Mouse (Mus musculus) embryo, embryonic 10.5 days (tissue): ENCODE measurements around the gene Supt5.

Source experiments
- DNase-seq: peaks from one replicate; pipeline ENCODE4 v3.0.0-alpha.2; 2015; ENCODE audit warnings: low spot score

Supt5 gene

DNA sequence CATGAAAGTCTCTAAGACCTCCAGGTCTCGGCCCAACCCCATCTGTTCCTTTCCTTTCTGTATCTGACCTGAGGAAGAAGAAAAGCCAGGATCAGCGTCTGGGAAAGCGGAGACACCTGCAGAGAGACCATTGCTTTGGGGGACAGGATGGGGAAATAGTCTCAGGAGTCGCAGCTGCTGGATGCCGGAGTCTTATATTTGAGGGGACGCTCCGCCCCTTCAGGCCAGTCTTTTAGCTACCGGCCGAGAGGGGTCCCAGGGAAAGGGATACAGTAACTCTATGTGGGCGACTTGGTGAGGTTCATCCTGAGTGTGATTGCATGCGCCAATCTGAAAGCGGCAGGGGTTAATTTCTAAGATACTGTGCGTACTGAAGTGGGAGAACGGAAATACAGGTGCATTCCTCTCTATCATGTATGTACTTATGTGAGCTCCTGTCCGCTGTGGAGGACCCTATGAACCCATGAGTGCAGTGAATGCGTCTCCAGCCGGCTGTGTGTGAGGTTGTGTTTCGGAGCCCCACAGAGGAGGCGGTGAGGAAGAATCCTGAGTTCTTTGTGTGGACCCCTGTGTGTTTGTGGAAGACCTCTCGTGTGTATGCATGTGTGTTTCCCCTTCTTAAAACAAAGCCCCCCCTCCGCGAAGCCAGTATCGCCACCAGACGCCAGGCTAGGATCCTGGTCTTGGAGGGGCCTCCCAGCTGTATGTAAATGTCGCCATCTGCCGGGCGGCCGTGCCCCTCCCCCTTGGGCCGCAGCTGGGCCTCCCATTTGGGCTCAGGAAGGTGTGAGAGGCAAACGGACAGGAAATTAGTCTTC is 36.7 kb downstream of the Supt5 start, which contains the start of gene Dll3:
Gene Dll3 (minus strand): TSS at position 623 of the 818 bp plus-strand sequence.
- DNase-seq, result peak; percentile 84

DNA sequence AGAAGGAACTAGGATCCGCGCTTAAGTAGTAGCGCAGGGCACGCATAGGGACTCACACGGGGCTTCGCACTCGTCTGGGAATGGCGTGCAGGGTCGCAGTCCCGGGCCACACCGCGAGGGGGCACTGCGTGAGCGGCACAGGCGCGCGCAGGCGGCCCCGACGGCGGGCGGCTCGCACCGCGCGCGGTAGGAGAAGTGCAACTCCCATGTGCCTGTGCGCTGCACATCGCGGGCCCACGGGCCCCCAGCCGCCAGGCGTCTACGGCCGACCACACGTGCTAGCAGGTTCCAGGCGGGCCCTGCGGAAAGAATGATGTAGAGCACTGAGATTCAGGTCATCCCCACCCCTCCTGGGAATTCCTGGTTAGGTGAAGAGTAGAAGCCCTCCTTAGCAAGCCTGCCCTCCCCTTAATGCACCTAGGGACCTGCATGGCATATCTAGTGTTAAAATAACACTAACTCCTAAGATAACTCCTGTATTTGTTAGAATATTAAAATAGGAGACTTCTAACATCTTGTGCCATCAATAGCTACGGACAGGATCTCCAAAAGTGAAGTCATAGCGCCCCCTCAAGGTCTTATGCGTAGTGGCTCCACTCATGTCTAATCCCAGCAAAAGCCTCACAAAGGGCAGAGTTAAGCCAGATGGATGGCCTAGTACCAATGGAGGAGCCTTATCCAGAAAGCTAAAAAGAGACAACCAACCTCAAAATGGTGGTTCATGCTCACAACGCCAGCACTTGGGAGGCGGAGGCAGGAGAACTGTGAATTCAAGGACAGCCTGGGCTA is 39.5 kb downstream of the Supt5 start:
- peak; percentile 90 for DNase-seq

- DNase-seq, result peak; percentile 87
These were observed 44.1 kb downstream of the Supt5 start for GRCm38 (mm10) chr7:28294481-28294880.

DNA sequence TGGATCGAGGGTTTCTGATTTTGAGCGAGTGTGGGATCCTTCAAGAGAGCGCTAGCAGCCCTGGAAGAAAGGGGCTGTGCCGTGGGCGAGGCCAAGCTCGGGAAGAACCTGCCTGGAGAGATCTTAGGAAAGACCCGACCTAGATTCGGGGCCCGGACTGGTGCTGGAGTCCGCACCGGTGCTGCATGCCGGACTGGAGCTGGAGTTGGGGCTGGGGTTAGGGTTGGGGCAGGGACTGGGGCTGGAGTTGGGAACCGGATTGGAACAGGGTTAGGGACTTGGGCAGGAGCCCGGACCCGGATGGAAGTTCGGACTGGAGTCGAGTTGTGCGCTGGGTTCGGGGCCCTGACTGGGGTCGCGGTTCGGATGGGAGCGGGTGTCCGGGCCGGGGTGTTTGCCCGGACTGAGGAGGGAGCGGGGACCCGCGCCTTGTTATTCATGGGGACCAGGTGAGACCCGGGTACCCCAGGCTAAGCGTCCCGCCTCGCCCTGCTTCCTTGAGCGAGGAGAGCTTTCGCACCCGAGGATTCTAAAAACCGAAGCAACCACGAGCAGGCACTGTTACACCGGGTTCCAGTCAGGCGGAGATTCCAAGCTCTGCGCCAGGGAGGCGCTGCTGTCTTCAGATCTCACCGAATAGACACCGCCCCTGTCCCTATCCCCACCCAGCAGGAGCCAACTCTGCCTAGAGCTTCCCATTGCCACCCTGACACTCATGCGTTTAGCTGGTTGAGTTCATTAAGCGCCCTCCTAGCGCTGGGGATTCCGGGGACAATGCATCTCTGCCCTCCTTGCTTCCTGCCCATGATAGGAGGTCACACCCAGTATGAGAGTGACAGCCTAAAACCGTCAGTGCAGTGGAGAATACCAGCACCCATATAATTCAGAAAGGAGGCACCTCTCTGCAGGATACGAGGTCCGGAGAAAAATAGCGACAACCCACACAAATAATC is 47.6 kb downstream of the Supt5 start, which contains the start of gene Selenov:
Gene Selenov (minus strand): TSS at position 549 of the 953 bp plus-strand sequence.
- peak; percentile 73 for DNase-seq

GRCm38 (mm10) chr7:28290165-28290564 is 48.4 kb downstream of the Supt5 start:
- peak; percentile 53 for DNase-seq

- DNase-seq, result no peak
These were observed 57.9 kb downstream of the Supt5 start for GRCm38 (mm10) chr7:28280630-28281029.

DNA sequence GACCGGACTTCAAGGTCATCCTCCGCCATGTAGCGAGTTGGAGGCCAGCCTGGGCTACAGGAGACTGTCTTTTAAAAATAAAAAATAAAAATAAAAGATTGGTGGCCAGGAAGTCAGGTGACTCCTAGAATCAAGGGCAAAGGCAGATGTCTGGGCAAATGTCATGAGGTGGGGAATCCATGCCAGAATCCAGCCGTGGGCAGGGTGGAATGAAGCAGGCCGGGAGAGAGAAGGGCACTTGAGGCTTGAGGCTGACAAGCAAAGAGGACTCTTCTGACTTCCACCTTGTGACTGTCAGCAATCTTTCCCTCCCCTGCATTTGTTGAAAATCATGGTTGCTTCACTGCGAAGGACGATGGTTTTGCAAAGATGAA is 60.3 kb downstream of the Supt5 start:
- DNase-seq, result no peak

GRCm38 (mm10) chr7:28277615-28278278 is 60.8 kb downstream of the Supt5 start, which contains the start of gene Eid2b:
Gene Eid2b, plus strand, starts transcription at chr7:28277739.
- peak; percentile 95 for DNase-seq

DNA sequence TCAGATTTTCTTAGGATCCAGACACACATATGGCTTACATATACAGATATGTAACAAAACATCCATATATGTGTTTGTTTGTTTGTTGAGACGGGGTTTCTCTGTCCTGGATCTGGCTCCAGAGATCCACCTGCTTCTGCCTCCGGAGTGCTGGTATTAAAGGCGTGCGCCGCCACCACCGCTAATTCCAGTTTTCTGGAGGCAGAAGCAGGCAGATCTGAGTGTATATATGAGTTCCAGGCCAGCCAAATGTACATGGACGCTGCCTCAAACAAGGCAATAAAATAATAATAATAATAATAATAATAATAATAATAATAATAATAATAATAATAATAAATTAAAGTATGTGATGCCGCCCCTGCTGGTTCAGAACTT is 61.3 kb downstream of the Supt5 start:
- no peak for DNase-seq

GRCm38 (mm10) chr7:28271761-28272160 is 66.8 kb downstream of the Supt5 start:
- no peak for DNase-seq

DNA sequence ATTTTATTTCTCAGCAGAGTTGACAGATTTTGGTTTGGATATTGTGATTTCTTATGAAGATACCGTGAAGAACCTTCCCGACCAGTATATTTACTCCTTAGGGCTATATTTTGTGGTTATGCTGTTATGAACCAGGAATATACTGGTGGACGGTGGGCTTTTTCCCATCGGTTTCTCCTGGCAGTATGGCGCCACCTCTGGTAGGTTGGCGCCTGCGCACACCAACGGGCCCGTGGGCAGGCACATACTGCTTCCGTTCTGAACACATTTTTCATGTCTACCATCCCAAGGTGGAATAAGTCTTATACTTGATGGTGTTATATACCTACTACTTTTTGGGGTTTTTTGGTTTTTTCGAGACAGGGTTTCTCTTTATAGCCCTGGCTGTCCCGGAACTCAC is 69.2 kb downstream of the Supt5 start:
- DNase-seq, result no peak

GRCm38 (mm10) chr7:28268576-28268975 is 70.0 kb downstream of the Supt5 start:
- no peak for DNase-seq

GRCm38 (mm10) chr7:28268042-28268531 is 70.5 kb downstream of the Supt5 start:
- peak; percentile 65 for DNase-seq

GRCm38 (mm10) chr7:28267129-28268041 is 71.2 kb downstream of the Supt5 start, which contains the start of gene Eid2:
Gene Eid2, plus strand, starts transcription at chr7:28267881.
- peak; percentile 92 for DNase-seq

DNA sequence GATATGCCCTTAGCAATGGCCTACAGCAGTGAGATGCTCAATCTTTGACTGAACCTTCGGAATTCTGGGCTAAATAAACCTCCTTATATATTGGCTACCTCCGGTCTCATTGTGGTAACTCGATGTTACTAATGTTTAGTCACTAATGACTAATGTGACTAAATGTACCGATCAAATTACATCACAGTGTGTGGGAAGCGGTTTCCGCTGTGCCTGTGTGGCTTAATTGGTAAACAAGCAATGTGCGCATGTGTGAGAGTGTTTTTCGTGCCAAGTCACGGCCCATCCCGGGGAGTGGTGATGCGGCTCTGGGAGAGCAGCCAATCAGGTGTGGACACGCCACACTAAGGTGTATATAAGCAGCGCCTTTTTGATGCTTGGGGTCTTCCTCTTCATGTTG is 73.2 kb downstream of the Supt5 start:
- DNase-seq, result no peak
